12 mouse cellular contexts compared by ENCODE assay signal in the genomic region with DNA sequence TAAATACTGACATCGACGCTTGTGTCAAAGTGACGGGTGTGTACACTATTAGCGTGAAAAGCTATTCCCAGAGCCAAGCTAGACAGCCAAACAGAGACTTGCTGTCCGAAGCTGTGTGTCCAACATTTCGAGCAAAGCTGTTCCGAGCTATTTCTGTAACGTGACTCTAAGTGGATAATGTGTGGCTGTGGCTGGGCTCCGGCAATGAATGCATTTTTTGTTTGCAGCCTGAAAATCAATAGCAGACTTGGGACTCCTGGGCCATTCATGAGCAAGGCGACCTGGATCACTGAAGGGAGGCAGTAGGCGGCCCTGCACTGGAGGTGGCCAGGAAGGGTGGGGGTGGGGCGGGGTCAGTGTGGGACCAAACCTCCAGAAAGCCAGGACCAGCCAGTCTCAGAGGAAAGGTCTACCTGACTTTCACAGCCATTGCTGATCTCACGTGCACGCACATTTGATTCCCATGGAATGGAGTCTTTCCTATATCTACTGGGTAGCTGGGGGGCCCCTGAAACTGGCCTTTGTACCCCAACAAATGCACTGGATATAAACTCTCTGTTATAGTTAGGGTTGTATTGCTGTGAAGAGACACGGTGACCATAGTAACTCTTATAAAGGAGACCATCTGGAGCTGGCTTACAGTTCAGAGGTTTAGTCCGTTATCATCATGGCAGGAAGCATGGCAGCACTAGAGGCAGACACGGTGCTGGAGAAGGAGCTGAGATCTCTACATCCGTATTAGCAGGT.
DNase-seq lines count a peak whose midpoint lies in the region; ATAC-seq lines count a peak whose summit lies in the region.
"Had no signal": no experiment of that assay in that cellular context is flagged by ENCODE, and none has a peak within 500 bp of the region (broad histone marks: within the 10 kb centered on the region; RNA-seq: fewer than 3 reads in every experiment).

No protein-coding gene starts in this region.

- H3K4me3 ChIP-seq in hindbrain, embryonic 11.5 days (ENCODE audit: low read depth, low read length): no peak overlapping the region
- no peak overlapping the region for H3K4me3 ChIP-seq in hindbrain, embryonic 16.5 days (ENCODE audit: low read length)
- no peak overlapping the region for H3K4me3 ChIP-seq in embryonic facial prominence, embryonic 13.5 days
- H3K4me3 ChIP-seq in limb, embryonic 11.5 days (ENCODE audit: low read depth, low read length): no peak overlapping the region
- no peak overlapping the region for H3K4me3 ChIP-seq in stomach, embryonic 15.5 days (replicated peaks)

- ATAC-seq in hindbrain, embryonic 11.5 days (ENCODE audit: low FRiP score): no peak
- ATAC-seq in hindbrain, embryonic 16.5 days: no peak
- peak; percentile 52; the same call in 1 of the 2 replicates for ATAC-seq in embryonic facial prominence, embryonic 13.5 days (ENCODE audit: insufficient number of reproducible peaks, insufficient read depth, low FRiP score, low TSS enrichment, low read depth)
- peak; percentile 82 for ATAC-seq in limb, embryonic 11.5 days (ENCODE audit: insufficient number of reproducible peaks, low FRiP score, low TSS enrichment, low read depth)
- ATAC-seq in stomach, embryonic 15.5 days (ENCODE audit: insufficient read depth, low FRiP score, low read depth): peak; percentile 61; the same call in 1 of the 2 replicates
- ATAC-seq: forebrain, embryonic 14.5 days had no signal

- 0 out of 2 replicates have a peak overlapping the region, but pooled peaks have one; percentile 17 for H3K27ac ChIP-seq in hindbrain, embryonic 11.5 days (ENCODE audit: low read depth, low read length)
- no peak overlapping the region for H3K27ac ChIP-seq in hindbrain, embryonic 16.5 days (ENCODE audit: low read depth, low read length)
- H3K27ac ChIP-seq in embryonic facial prominence, embryonic 13.5 days: peak overlapping the region; percentile 91
- H3K27ac ChIP-seq in limb, embryonic 11.5 days (replicated peaks; ENCODE audit: low read depth, low read length): peak overlapping the region; percentile 88
- H3K27ac ChIP-seq in stomach, embryonic 15.5 days: peak overlapping the region; percentile 55; the same call in 1 of the 2 replicates
- H3K27ac ChIP-seq: kidney, postnatal 0 days; macrophage had no signal

- no peak for DNase-seq in hindbrain, embryonic 11.5 days (ENCODE audit: low spot score)
- peak; percentile 73 for DNase-seq in limb, embryonic 11.5 days (ENCODE audit: low spot score)
- no peak for DNase-seq in thymus, postnatal 10 days (ENCODE audit: low spot score in 2 of 2)
- no peak for DNase-seq in neural tube, embryonic 10.5 days (ENCODE audit: extremely low spot score, low spot score)
- DNase-seq: cerebellum, postnatal 25 days; layer of hippocampus, postnatal 36 days had no signal

- 60% methylated on average over 18 of the region's 18 CpGs for WGBS in hindbrain, embryonic 11.5 days
- WGBS in hindbrain, embryonic 16.5 days: 62% methylated on average over 18 of the region's 18 CpGs
- WGBS in embryonic facial prominence, embryonic 13.5 days: 20% methylated on average over 18 of the region's 18 CpGs
- WGBS in limb, embryonic 11.5 days: 51% methylated on average over 18 of the region's 18 CpGs
- WGBS in stomach, embryonic 15.5 days: 39% methylated on average over 18 of the region's 18 CpGs

- no peaks in the 10 kb centered on the region for H3K4me1 ChIP-seq in hindbrain, embryonic 11.5 days (replicated peaks; ENCODE audit: control insufficient read depth, insufficient read depth, low read length)
- H3K4me1 ChIP-seq in hindbrain, embryonic 16.5 days (ENCODE audit: control insufficient read depth, insufficient read depth, low read depth, low read length): no peaks in the 10 kb centered on the region
- H3K4me1 ChIP-seq in embryonic facial prominence, embryonic 13.5 days: peaks cover 16% of the 10 kb centered on the region
- peaks cover 11% of the 10 kb centered on the region for H3K4me1 ChIP-seq in limb, embryonic 11.5 days (ENCODE audit: control insufficient read depth, insufficient read depth, low read length)
- peaks cover 5% of the 10 kb centered on the region; the same call in 1 of the 2 replicates for H3K4me1 ChIP-seq in stomach, embryonic 15.5 days

- H3K9ac ChIP-seq in hindbrain, embryonic 11.5 days (ENCODE audit: low read depth, low read length): no peak overlapping the region
- no peak overlapping the region for H3K9ac ChIP-seq in hindbrain, embryonic 16.5 days (ENCODE audit: low read depth, low read length)
- H3K9ac ChIP-seq in embryonic facial prominence, embryonic 13.5 days: no peak overlapping the region
- H3K9ac ChIP-seq in limb, embryonic 11.5 days (ENCODE audit: low read length): no peak overlapping the region
- no peak overlapping the region for H3K9ac ChIP-seq in stomach, embryonic 15.5 days

- H3K9me3 ChIP-seq in hindbrain, embryonic 11.5 days (ENCODE audit: control insufficient read depth, low read length): no peaks in the 10 kb centered on the region
- no peaks in the 10 kb centered on the region for H3K9me3 ChIP-seq in hindbrain, embryonic 16.5 days (ENCODE audit: control insufficient read depth, low read length)
- no peaks in the 10 kb centered on the region for H3K9me3 ChIP-seq in embryonic facial prominence, embryonic 13.5 days
- no peaks in the 10 kb centered on the region for H3K9me3 ChIP-seq in limb, embryonic 11.5 days (ENCODE audit: control insufficient read depth, low read length)
- H3K9me3 ChIP-seq in stomach, embryonic 15.5 days: no peaks in the 10 kb centered on the region

- no peaks in the 10 kb centered on the region for H3K36me3 ChIP-seq in hindbrain, embryonic 11.5 days (ENCODE audit: control insufficient read depth, insufficient read depth, low read length)
- no peaks in the 10 kb centered on the region for H3K36me3 ChIP-seq in hindbrain, embryonic 16.5 days (ENCODE audit: control insufficient read depth, insufficient read depth, low read length)
- H3K36me3 ChIP-seq in embryonic facial prominence, embryonic 13.5 days: no peaks in the 10 kb centered on the region
- H3K36me3 ChIP-seq in limb, embryonic 11.5 days (ENCODE audit: control insufficient read depth, insufficient read depth, low read length): no peaks in the 10 kb centered on the region
- H3K36me3 ChIP-seq in stomach, embryonic 15.5 days: no peaks in the 10 kb centered on the region

- no peak overlapping the region for H3K4me2 ChIP-seq in hindbrain, embryonic 11.5 days (replicated peaks; ENCODE audit: low read depth, low read length)
- H3K4me2 ChIP-seq in hindbrain, embryonic 16.5 days (ENCODE audit: low read length): no peak overlapping the region
- no peak overlapping the region for H3K4me2 ChIP-seq in embryonic facial prominence, embryonic 13.5 days
- H3K4me2 ChIP-seq in limb, embryonic 11.5 days (ENCODE audit: low read depth, severe bottlenecking): no peak overlapping the region
- no peak overlapping the region for H3K4me2 ChIP-seq in stomach, embryonic 15.5 days

- no peaks in the 10 kb centered on the region for H3K27me3 ChIP-seq in hindbrain, embryonic 11.5 days (ENCODE audit: control insufficient read depth, insufficient read depth, low read length)
- H3K27me3 ChIP-seq in hindbrain, embryonic 16.5 days (replicated peaks; ENCODE audit: control insufficient read depth, insufficient read depth, low read length): no peaks in the 10 kb centered on the region
- H3K27me3 ChIP-seq in embryonic facial prominence, embryonic 13.5 days: peaks cover 1% of the 10 kb centered on the region; the same call in 1 of the 2 replicates
- H3K27me3 ChIP-seq in limb, embryonic 11.5 days (ENCODE audit: control insufficient read depth, insufficient read depth, low read length): no peaks in the 10 kb centered on the region
- no peaks in the 10 kb centered on the region for H3K27me3 ChIP-seq in stomach, embryonic 15.5 days (replicated peaks)

Comparison
In these comparisons a context has a peak if more than half of its experiments do, and no peak if none do; other contexts are left out.
1. ATAC-seq: peak in embryonic facial prominence, embryonic 13.5 days (single experiment), limb, embryonic 11.5 days (single experiment) and stomach, embryonic 15.5 days (single experiment); none in hindbrain, embryonic 11.5 days (single experiment) and hindbrain, embryonic 16.5 days (single experiment).